Mouse (Mus musculus) gonadal fat pad, adult 2 months (tissue): ENCODE data around the gene Actr2. TPM values are rescaled to one million over a fixed set of nuclear protein-coding genes. Genes with fewer than 3 reads are reported as not detected.

Experiments
- DNase-seq: peaks from one replicate; pipeline ENCODE4 v3.0.0-alpha.2; 2012; ENCODE audit warnings: low read depth
- polyA plus RNA-seq: library from polyadenylated mRNA; depleted of rRNA; stranded (reverse); fragments of >200 nt; gene quantifications from 2 replicates; pipeline ENCODE4 v1.2.3, GENCODE M21; 2012; rRNA removed

Gene Actr2
- polyA plus RNA-seq, 1 experiment, result 30.4 TPM

GRCm38 (mm10) chr11:20013366-20013765 lies 99.3 kb downstream of the Actr2 start:
- no peak for DNase-seq

Other genes starting within 250 kb of the Actr2 start
- gene Spred2, start 188.5 kb downstream of the Actr2 start, polyA plus RNA-seq, result 15.1 and 25.7 TPM in 2 replicates
- gene Rab1a, start 88.5 kb upstream of the Actr2 start, polyA plus RNA-seq, result 61.5 and 72.3 TPM in 2 replicates
- gene Cep68, start 136.5 kb upstream of the Actr2 start, polyA plus RNA-seq, result 15.5 TPM in 2 replicates
- 5.2 and 7.1 TPM in 2 replicates for gene Slc1a4, start 219.8 kb upstream of the Actr2 start, polyA plus RNA-seq